Mouse (Mus musculus) mouse trophoblast stem cell (cell line): ENCODE measurements around the gene Fam208a.

Experiments used
- in situ Hi-C, 2 experiments: fragments of 300-500 bp; cut with MseI, MboI; formaldehyde crosslinking; loops; 2 replicates in 1 of 2; 3 replicates in 1 of 2; pipeline ENCODE4 v1.15.1; 2025

The Fam208a gene

GRCm38 (mm10) chr14:27420816-27421215, 7.8 kb upstream of the Fam208a start:
- in situ Hi-C loops: loop anchor here in 1 of 2 experiments (10.0 kb wide), 1 partner anchor 316 kb away; no protein-coding TSS in a partner anchor

- in situ Hi-C loops: loop anchor here in 1 of 2 experiments (10.0 kb wide), 1 partner anchor 318 kb away; no protein-coding TSS in a partner anchor
Observed at GRCm38 (mm10) chr14:27422301-27422700, 6.3 kb upstream of the Fam208a start.

DNA sequence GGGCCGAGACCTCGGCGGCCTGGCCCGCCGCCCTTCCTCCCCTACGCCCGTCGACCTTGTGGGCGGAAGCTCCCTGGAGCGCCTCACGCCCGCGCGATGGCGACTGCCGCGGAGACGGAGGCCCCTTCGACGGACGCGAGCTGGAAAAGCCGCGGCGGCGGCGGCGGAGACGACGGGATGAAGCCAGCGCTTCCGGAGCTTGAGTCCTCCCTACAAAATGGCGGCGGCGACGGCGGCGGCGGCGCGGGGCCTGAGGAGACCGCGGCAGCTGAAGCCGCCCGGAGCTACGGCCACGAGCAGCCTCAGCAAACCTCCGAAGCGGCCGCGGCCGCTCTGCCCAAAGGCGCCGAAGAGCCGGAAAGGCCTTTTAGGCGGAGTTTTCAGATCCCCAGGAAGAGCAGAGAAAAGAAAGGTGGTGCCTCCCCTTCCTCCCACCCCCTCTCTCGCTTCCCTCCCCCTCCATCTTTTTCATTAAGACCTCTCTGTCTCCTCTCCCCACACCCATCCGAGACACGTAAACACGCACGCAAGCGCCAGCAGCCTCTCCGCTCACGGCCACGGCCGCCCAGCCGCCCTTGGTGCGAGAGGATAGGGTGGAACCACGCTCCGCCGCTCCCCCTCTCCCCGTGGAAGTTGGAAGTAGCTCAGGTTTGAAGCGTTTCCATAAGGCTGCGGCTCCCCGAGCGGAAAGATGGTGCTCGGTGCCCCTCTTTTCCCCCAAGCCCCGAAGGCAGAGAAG, 508 bp downstream of the Fam208a start:
- in situ Hi-C loops: loop anchor here in 1 of 2 experiments (10.0 kb wide), 1 partner anchor 324 kb away; no protein-coding TSS in a partner anchor

GRCm38 (mm10) chr14:27430280-27430679, 1.6 kb downstream of the Fam208a start:
- in situ Hi-C loops: no loop called here

DNA sequence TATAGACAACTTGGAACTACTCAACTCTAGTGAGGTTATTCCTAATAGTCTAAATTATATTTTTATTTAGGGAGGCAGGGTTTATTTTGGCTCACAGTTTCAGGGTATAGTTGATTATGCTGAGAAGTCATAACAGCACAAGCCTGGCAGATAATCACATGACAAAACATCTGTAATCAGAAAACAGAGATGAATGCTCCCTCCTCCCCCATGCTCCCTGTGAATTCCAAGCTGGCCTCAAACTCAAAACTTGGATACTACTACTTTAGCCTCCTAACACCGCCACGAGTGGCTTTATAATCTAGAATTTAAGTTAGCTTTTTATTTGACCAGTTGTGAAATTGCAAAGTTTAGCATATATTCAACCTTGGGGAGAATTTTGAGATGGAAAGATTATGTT, 3.4 kb downstream of the Fam208a start:
- in situ Hi-C loops: no loop called here

GRCm38 (mm10) chr14:27436116-27436515, 7.5 kb downstream of the Fam208a start:
- in situ Hi-C loops: no loop called here

DNA sequence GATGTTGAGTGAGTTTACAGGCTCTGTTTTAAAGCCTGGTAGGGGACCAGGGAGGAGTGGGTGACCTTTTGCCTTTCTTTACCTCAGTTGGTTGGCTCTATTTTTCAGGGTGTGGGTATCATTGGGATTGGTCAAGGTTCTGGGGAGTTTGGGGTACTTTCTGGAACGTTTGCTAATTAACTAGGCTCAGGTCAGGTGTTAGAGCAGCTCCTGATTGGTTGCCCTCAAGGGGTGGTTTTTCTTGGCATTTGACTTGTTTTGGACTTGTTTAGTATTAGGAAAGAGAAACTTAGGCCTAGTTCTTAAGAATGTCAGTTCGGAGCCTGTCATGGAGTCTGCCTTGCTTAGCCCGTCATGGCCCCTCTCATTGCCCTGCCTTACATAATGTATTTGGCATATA, 8.2 kb downstream of the Fam208a start:
- in situ Hi-C loops: no loop called here

DNA sequence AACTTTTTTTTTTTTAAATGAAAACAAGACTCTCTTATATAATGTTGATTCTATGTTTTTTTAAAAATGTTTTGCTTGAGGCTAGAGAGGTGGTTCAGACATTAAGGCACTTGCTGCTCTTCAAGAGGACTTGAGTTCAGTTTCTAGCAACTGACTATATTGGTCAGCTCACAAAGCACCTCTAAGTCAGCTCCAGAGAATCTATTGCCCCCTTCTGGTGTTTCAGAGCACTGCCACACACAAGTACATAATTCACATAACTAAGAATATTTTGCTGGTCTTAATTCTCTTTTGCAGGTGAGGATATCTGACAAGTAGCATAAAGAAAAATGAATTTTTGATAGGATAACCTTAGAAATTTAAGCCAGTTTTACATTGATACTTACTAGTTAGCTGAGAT, 12.3 kb downstream of the Fam208a start:
- in situ Hi-C loops: no loop called here

DNA sequence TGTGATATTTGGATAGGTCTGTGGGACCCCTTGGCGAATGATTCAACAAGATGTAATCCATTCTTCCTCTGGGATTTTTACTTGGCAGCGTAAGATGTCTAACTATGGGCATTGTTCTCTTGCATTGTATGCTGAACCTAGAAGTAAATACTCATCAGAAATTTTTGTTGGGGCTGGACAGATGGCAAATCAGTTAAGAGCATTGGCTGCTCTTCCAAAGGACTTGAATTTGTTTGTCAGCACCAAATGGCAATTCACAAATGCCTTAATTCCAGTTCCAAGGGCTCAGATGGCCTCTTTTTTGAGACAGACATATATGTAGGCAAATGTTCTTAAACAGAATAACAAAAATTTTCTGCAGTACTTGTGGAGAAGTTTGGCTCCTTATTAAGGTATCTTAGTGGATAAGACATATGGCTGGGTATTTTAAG, 16.2 kb downstream of the Fam208a start:
- in situ Hi-C loops: no loop called here

DNA sequence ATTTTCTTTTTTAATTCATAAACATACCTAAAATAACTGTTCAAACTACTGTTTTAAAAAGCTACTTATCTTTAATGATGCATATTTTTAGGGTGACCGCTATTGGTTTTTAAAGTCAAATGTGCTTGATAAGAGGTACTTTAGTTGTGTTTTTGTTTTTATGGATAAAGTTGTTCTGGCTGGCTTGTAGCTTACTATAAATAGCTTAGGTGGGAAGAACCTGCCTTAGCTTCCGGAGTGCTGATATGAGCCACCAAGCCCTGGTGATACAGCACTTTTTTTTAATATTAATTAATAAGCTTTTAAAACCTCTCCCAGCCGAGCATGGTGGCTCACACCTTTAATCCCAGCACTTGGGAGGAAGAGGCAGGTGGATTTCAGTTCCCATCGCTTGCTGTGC, 18.3 kb downstream of the Fam208a start:
- in situ Hi-C loops: no loop called here

- in situ Hi-C loops: no loop called here
Observed at GRCm38 (mm10) chr14:27491399-27491798, 62.8 kb downstream of the Fam208a start.

GRCm38 (mm10) chr14:27493516-27493915, 64.9 kb downstream of the Fam208a start:
- in situ Hi-C loops: no loop called here

- in situ Hi-C loops: no loop called here
Observed at GRCm38 (mm10) chr14:27501096-27501495, 72.5 kb downstream of the Fam208a start.

DNA sequence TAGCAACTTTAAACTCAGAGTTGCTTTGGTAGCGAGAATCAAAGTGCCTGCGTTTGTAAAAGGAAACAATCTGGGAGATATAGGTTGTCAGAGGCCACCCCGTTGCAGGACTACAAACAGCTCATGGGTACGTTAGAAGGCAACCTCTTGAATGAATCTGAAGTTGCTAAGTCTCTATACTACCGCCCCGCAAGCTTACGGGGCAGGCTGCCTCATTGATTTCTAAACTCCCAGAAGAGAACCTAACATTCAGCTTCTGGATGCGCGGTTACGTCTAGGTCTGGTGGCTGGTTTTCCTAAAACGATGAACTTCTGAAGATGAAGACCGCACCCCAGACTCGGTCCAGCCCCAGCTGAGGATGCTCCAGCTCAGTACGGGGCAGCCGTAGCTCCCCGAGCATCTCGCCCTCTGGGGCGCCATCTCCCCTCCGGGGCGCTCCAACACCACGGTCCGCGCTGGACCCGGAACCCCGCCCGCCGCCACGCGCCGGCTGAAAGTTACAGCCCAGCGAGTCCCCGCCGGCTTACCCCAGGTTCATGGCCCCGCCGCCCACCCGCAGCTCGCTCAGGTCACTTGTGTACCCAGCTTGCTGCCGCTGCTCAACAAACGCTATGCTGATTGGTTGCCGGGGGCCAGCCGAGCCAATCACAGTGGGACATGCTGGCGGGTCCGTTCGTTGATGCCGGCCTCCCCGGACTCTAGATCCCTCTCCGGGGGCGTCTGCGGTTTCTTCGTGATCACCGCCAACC, 79.4 kb downstream of the Fam208a start, which contains the start of gene Ccdc66:
Ccdc66 (minus strand) TSS at position 567 of the 750 bp plus-strand sequence.
- in situ Hi-C loops: no loop called here

DNA sequence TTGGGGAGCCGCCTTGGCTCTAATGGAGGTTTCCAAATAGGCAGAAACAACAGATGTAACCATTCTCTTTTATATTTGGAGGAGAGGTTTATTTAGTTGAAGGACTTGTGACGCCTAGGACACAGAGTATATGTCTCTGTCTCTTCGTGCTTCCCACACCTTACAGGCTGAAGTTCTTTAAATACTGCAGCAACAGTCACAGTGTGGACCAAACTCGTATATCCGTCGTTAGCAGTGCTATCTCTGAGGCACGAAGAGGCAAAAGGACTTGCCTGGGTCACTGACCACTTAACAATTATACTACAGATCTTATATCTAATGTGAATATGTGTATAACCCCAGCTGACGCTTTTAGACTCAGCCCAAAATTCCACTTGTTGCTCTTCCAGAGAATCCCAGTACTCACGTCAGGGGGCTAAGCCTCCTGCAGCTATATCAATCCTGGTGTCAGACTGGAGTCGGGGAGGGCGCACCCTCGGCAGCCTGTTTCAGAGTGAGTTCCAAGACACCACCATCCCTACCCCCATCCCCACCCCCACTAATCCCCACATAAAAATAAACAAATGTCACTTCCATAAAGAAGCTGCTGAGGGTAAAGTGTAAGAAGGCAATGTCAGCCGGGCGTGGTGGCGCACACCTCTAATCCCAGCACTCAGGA, 80.1 kb downstream of the Fam208a start:
- in situ Hi-C loops: no loop called here

- in situ Hi-C loops: no loop called here
Observed at GRCm38 (mm10) chr14:27524541-27524940, 95.9 kb downstream of the Fam208a start.
